Mouse (Mus musculus) small intestine, adult 2 months (tissue): Measurements from ENCODE around the gene Fcamr.

ENCODE experiments used
- CTCF ChIP-seq: fragments of 200-500 bp; IDR thresholded peaks from 2 replicates; pipeline ENCODE4 v1.5.1; 2012; ENCODE audit warnings: low read depth, mild to moderate bottlenecking, control low read depth, inconsistent platforms, low read length, moderate library complexity, mixed read lengths; ENCODE audit not compliant: insufficient replicate concordance, insufficient read length; ENCODE audit errors: extremely low read depth
- POLR2A ChIP-seq: fragments of 200-500 bp; IDR thresholded peaks from 2 replicates; pipeline ENCODE4 v1.6.1; 2012; ENCODE audit warnings: low read depth, mild to moderate bottlenecking, control low read depth, inconsistent platforms, low read length, moderate library complexity

DNA sequence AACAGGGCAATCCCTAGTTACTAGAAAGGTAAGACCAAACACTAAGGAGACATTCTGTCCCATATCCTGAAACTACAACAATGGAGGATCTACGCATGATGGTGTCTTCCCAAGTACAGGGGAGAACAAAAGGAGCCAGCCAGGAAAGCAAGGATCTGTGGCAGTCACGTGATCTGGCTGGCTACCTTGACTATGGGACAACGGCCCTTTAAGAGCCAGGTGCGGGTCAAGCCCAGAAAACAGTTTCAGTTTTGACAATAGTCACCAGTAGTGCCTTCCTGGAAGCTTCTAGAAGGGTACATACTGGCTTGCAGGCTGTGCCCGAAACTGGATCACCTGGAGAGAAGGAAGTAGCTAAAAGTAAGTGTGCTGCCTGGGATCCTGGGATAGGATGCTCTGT, 25.7 kb downstream of the Fcamr start, which contains the start of gene Pigr:
- TF ChIP-seq POLR2A (peak; percentile 36; the same call in 1 of the 2 replicates), CTCF (no peak)
